8 mouse cellular contexts compared by ENCODE assay signal in the genomic region with DNA sequence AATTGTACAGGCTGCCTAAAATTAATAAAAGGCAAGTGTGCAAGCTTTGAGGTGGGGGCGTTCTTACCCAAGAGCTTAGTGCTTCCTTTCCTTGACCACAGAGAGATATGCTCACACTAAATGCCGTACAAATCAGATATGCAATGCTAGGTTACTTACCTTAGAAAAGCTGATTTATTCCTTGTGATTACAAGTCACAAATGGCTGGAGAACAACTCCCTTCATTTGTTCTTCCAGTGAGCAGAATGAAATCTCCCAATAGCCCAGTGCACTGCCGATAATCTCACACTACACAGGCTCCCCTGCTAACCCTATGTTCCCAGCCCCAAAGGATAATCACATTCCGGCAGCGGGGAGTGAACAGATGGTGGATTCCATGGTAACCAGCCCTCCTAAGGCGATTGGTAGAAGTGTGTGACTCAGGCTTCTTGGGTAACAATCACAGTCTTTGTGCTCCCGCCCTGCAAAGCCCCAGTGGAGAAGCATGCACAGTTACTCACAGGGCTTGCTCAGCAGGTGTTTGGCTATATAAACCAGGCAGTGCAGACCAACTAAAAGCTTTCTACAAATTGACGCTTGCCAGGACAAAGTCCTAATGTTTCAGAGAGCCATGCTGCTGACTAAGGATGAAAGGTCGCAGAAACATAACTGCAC. TPM values are rescaled to one million over a fixed set of nuclear protein-coding genes. Genes with fewer than 3 reads are reported as not detected.
DNase-seq lines count a peak whose midpoint lies in the region; ATAC-seq and TF ChIP-seq lines count a peak whose summit lies in the region.

No protein-coding gene starts in this region.

- peak; percentile 50 for DNase-seq in WW6 (ENCODE audit: low read depth, low spot score)
- DNase-seq in cerebellum, postnatal 14 days, result peak; percentile 84 to 90
- DNase-seq in frontal cortex, postnatal 36 days (ENCODE audit: low spot score in 2 of 2), result peak; percentile 85 to 91
- peak; percentile 94 for DNase-seq in hindbrain, postnatal 0 days (ENCODE audit: low spot score)
- peak; percentile 85 for DNase-seq in left cerebral cortex, adult 11 months (ENCODE audit: low spot score)
- peak; percentile 71 for DNase-seq in right cerebral cortex, postnatal 4 days
- DNase-seq in spleen, postnatal 36 days (ENCODE audit: low spot score in 2 of 2), result no peak

- peaks cover 7% of the 10 kb centered on the region for H3K4me1 ChIP-seq in hindbrain, postnatal 0 days (ENCODE audit: insufficient read depth, low read length)

- H3K9me3 ChIP-seq in hindbrain, postnatal 0 days (ENCODE audit: low read length), result no peaks in the 10 kb centered on the region

- ATAC-seq in hindbrain, postnatal 0 days, result peak; percentile 99
- peak; percentile 62; the same call in 1 of the 2 replicates for ATAC-seq in megakaryocyte, adult 5-6 weeks (ENCODE audit: poor library complexity, severe bottlenecking)

- peak overlapping the region; percentile 53 for H3K4me3 ChIP-seq in hindbrain, postnatal 0 days (ENCODE audit: low read length)

- 1% methylated on average over 9 of the region's 9 CpGs for WGBS in hindbrain, postnatal 0 days

- H3K4me2 ChIP-seq in hindbrain, postnatal 0 days (ENCODE audit: low read depth, low read length), result peak overlapping the region; percentile 72

- TF ChIP-seq CTCF in hindbrain, postnatal 0 days (IDR thresholded peaks at IDR 0.05; ENCODE audit: low read depth), result peak; percentile 33; the same call in 1 of the 2 replicates

- no peaks in the 10 kb centered on the region for H3K36me3 ChIP-seq in hindbrain, postnatal 0 days (ENCODE audit: insufficient read depth, low read length)

- no peaks in the 10 kb centered on the region for H3K27me3 ChIP-seq in hindbrain, postnatal 0 days (ENCODE audit: insufficient read depth, low read length)

- H3K9ac ChIP-seq in hindbrain, postnatal 0 days (replicated peaks; ENCODE audit: low read length), result peak overlapping the region; percentile 56

- peak overlapping the region; percentile 84 for H3K27ac ChIP-seq in hindbrain, postnatal 0 days

RNA-seq across cellular contexts. Expression of a gene that starts 40.3 kb away (rescaled TPM):
- 24.0 and 27.6 TPM in 2 replicates for total RNA-seq in hindbrain, postnatal 0 days (2014; rRNA removed)
- 13.4 and 15.7 TPM in 2 replicates for polyA plus RNA-seq in hindbrain, postnatal 0 days (2015; fragmentation: Nextera tagmentation; extraction: Ambion mirVana)
- total RNA-seq in megakaryocyte, adult 5-6 weeks (2015), result 76.9 and 78.5 TPM in 2 replicates
- total RNA-seq in megakaryocyte, adult 5-6 weeks (2017), result 125 and 137 TPM in 2 replicates

Comparison
In these comparisons a context has a peak if more than half of its experiments do, and no peak if none do; other contexts are left out.
1. DNase-seq: peak in WW6 (single experiment), cerebellum, postnatal 14 days (2 of 2), frontal cortex, postnatal 36 days (2 of 2), hindbrain, postnatal 0 days (single experiment), left cerebral cortex, adult 11 months (single experiment) and right cerebral cortex, postnatal 4 days (single experiment); none in spleen, postnatal 36 days (0 of 2).